Mouse (Mus musculus) hindbrain, embryonic 16.5 days (tissue): Measurements from ENCODE around the gene Mcrip2. TPM values are rescaled to one million over a fixed set of nuclear protein-coding genes. Genes with fewer than 3 reads are reported as not detected.

Source experiments
- ATAC-seq: fragments of 200-750 bp; cut with Nextera tagmentation; 2 replicates; pipeline ENCODE4 v1.8.0; 2017; ENCODE audit warnings: moderate TSS enrichment, moderate library complexity
- H3K27ac ChIP-seq: fragments of 300-500 bp; sonication (generic); 2 replicates; pipeline ENCODE4 v1.5.1; 2014; ENCODE audit warnings: low read depth, mild to moderate bottlenecking, control low read depth, low read length, moderate library complexity
- H3K27me3 ChIP-seq: fragments of 300-500 bp; sonication (generic); replicated peaks from 2 replicates; pipeline ENCODE4 v1.6.1; 2014; ENCODE audit warnings: low read length; ENCODE audit not compliant: control insufficient read depth, insufficient read depth
- H3K36me3 ChIP-seq: fragments of 300-500 bp; sonication (generic); 2 replicates; pipeline ENCODE4 v1.6.1; 2014; ENCODE audit warnings: mild to moderate bottlenecking, low read length, moderate library complexity, mixed read lengths; ENCODE audit not compliant: control insufficient read depth, insufficient read depth
- H3K4me1 ChIP-seq: fragments of 300-500 bp; sonication (generic); 2 replicates; pipeline ENCODE4 v1.6.1; 2014; ENCODE audit warnings: low read depth, low read length; ENCODE audit not compliant: control insufficient read depth, insufficient read depth
- H3K4me2 ChIP-seq: fragments of 300-500 bp; sonication (generic); 2 replicates; pipeline ENCODE4 v1.6.1; 2014; ENCODE audit warnings: mild to moderate bottlenecking, low read length, control low read depth, moderate library complexity
- H3K4me3 ChIP-seq: fragments of 300-500 bp; sonication (generic); 2 replicates; pipeline ENCODE4 v1.5.1; 2014; ENCODE audit warnings: mild to moderate bottlenecking, low read length, control low read depth, moderate library complexity
- H3K9ac ChIP-seq: fragments of 300-500 bp; sonication (generic); 2 replicates; pipeline ENCODE4 v1.6.1; 2014; ENCODE audit warnings: low read depth, mild to moderate bottlenecking, control low read depth, low read length, moderate library complexity
- H3K9me3 ChIP-seq: fragments of 300-500 bp; sonication (generic); 2 replicates; pipeline ENCODE4 v1.6.1; 2014; ENCODE audit warnings: mild to moderate bottlenecking, low read length, moderate library complexity; ENCODE audit not compliant: control insufficient read depth
- WGBS: fragments of 180-500 bp; shearing (Covaris S2); extraction: QIAGEN DNeasy Blood & Tissue Kit; methylation state at CpG from one replicate; pipeline ENCODE4 v1.1.7; 2014; 5-methylcytosine and 5-hydroxymethylcytosine counted together
- polyA plus RNA-seq: library from polyadenylated mRNA; unstranded; fragments of >200 nt; fragmentation: Nextera tagmentation; extraction: Ambion mirVana; gene quantifications from 2 replicates; pipeline ENCODE4 v1.2.1, GENCODE M21; 2015

Gene Mcrip2
- polyA plus RNA-seq, 1 experiment from 2014 or later = 38.9 TPM

DNA sequence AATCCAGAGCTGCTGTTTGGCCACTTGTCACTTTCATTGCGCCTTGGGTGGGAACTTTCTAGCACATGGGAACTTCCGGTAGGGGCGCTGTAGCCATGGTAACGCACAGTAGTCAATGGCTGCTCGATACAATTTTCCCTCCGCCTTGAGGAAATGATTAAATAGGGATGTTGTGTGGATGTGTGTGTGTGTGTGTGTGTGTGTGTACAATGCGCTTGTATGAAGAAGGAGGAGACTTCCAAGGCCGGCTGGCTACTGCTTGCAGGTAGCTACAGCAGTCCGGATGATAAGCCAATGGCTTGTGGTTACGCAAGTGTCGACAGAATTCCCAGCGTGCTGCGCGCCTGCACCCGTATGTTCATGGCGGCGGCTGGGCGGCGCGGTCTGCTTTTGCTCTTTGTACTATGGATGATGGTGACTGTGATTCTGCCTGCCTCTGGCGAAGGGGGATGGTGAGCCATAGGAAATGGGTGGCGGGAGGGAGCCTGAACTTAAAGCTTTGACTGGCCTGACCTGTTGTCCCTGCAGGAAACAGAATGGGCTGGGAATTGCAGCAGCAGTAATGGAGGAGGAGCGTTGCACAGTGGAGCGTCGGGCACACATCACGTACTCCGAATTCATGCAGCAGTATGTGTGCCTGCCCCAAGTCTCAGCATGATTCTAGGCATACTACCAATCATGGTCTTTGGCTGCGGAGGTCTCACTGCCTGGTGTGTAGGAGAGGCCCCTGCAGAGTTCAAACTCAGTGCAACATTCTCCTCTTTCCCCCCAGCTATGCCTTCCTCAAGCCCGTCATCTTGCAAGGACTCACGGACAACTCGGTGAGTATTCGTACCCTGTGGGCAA is 39.6 kb downstream of the Mcrip2 start, which contains the start of gene Jmjd8:
Jmjd8 (plus strand) TSS at position 156 of the 846 bp plus-strand sequence.
- peak within 1 kb of the TSS; percentile 69 for H3K4me2 ChIP-seq
- H3K9ac ChIP-seq = peak within 1 kb of the TSS; percentile 81
- H3K27me3 ChIP-seq = no peaks in the 10 kb centered on the region
- peaks cover 21% of the 10 kb centered on the region for H3K36me3 ChIP-seq
- 1% methylated on average over 32 of the region's 32 CpGs for WGBS
- H3K9me3 ChIP-seq = no peaks in the 10 kb centered on the region
- H3K4me3 ChIP-seq = peak within 1 kb of the TSS; percentile 63
- H3K4me1 ChIP-seq = peaks cover 63% of the 10 kb centered on the region
- peak within 1 kb of the TSS; percentile 92 for H3K27ac ChIP-seq
- peak; percentile 62 for ATAC-seq

DNA sequence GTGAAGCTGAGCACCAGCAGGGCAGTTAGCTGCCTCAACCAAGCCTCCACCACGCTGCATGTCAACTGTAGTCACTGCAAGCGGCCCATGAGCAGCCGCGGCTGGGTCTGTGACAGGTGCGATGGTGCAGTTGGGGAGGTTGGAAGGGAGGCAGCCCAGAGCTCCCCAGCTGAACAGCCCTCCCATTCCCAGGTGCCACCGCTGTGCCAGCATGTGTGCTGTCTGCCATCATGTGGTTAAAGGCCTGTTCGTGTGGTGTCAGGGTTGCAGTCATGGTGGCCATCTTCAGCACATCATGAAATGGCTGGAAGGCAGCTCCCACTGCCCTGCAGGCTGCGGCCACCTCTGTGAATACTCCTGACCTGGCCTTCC is 40.4 kb downstream of the Mcrip2 start:
- Histone ChIP-seq H3K9me3 (no peaks in the 10 kb centered on the region), H3K4me3 (peak overlapping the region; percentile 63), H3K9ac (peak overlapping the region; percentile 81), H3K4me1 (peaks cover 62% of the 10 kb centered on the region), H3K27ac (peak overlapping the region; percentile 92), H3K27me3 (no peaks in the 10 kb centered on the region), H3K36me3 (peaks cover 21% of the 10 kb centered on the region), H3K4me2 (peak overlapping the region; percentile 69)
- ATAC-seq = no peak
- 83% methylated on average over 8 of the region's 8 CpGs for WGBS

DNA sequence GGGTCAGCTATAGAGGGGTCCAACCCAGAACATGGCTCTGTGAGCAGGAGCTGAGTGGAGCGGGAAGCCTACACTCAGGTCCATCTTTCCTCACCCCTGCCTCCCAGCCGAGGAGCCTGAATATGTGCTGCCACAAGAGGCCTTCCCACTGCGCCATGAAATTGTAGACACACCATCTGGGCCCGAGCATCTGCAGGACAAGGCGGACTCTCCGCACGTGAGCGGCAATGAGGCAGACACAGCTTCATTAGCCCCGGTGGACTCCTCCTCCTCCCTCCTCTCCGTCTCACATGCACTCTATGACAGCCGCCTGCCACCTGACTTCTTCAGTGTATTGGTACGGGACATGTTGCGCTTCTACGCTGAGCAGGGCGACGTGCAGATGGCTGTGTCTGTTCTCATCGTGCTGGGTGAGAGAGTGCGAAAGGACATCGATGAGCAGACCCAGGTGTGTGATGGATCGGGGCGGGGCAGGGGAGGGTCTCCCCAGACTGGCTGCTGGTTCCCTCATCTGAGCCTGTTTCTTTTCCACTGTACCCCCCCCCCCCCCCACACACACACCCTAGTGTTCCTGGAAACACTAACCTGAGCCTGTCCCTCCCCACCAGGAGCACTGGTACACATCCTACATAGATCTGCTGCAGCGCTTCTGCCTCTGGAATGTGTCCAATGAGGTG is 40.9 kb downstream of the Mcrip2 start:
- no peaks in the 10 kb centered on the region for H3K9me3 ChIP-seq
- no peak overlapping the region for H3K4me2 ChIP-seq
- no peak overlapping the region for H3K4me3 ChIP-seq
- WGBS = 91% methylated on average over 22 of the region's 22 CpGs
- ATAC-seq = no peak
- peaks cover 64% of the 10 kb centered on the region for H3K4me1 ChIP-seq
- no peaks in the 10 kb centered on the region for H3K27me3 ChIP-seq
- no peak overlapping the region for H3K9ac ChIP-seq
- peaks cover 21% of the 10 kb centered on the region for H3K36me3 ChIP-seq
- no peak overlapping the region; the same call in 1 of the 2 replicates for H3K27ac ChIP-seq

DNA sequence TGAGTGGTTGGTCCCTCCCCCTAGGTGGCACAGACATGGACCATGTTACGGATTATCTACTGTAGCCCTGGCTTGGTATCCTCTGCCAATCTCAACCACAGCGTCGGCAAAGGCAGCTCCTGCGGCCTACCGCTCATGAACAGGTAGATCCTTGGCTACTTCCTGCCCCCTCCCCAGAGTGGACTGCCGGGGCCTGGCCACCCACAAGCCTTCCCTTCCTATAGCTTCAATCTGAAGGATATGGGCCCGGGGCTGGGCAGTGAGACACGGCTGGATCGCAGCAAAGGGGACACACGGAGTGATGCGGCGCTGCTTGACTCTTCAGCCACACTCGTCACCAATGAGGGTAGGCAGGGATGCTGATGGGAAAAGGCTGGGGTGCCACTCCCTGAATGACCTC is 41.6 kb downstream of the Mcrip2 start:
- Histone ChIP-seq H3K36me3 (peaks cover 21% of the 10 kb centered on the region), H3K27ac (no peak overlapping the region), H3K4me3 (no peak overlapping the region), H3K9ac (no peak overlapping the region), H3K9me3 (no peaks in the 10 kb centered on the region), H3K27me3 (no peaks in the 10 kb centered on the region), H3K4me1 (peaks cover 62% of the 10 kb centered on the region), H3K4me2 (no peak overlapping the region)
- WGBS = 94% methylated on average over 13 of the region's 13 CpGs
- ATAC-seq = no peak

DNA sequence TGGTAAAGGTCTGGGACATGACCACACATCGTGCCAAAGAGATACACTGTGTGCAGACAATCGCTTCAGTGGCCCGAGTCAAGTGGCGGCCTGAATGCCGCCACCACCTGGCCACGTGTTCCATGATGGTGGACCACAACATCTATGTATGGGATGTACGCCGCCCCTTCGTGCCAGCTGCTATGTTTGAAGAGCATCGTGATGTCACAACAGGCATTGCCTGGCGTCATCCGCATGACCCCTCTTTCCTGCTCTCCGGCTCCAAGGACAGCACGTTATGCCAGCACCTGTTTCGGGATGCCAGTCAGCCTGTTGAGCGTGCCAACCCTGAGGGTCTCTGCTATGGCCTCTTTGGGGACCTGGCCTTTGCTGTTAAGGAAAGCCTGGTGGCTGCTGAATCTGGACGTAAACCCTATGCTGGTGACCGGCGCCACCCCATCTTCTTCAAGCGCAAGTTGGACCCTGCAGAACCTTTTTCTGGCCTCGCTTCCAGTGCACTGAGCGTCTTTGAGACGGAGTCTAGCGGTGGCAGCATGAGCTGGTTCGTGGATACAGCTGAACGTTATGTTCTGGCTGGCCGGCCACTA is 42.5 kb downstream of the Mcrip2 start:
- Histone ChIP-seq H3K4me2 (no peak overlapping the region), H3K9me3 (no peaks in the 10 kb centered on the region), H3K4me1 (peaks cover 53% of the 10 kb centered on the region), H3K27me3 (no peaks in the 10 kb centered on the region), H3K4me3 (no peak overlapping the region), H3K9ac (no peak overlapping the region), H3K36me3 (peaks cover 17% of the 10 kb centered on the region), H3K27ac (no peak overlapping the region)
- WGBS = 97% methylated on average over 27 of the region's 27 CpGs
- no peak for ATAC-seq

DNA sequence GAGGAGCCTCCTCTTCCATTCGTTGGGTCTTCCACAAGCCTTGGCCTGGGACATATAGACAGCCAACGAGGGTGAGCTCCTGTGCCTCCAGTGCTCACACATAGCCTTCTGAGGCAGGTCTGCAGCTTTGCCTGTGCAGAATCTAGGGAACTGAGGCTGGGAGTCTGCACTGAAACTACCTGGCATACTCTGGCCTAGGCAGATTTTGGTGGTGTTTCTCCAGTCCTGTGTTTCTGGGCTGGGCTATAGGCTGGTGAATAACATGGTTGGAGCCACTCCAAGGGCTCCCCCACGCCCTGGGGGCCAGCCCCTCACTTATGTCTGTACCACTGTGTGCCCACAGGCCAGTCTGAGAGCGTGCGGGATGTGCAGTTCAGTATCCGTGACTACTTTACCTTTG is 43.3 kb downstream of the Mcrip2 start:
- Histone ChIP-seq H3K4me3 (no peak overlapping the region), H3K36me3 (peaks cover 10% of the 10 kb centered on the region), H3K9me3 (no peaks in the 10 kb centered on the region), H3K4me2 (no peak overlapping the region), H3K4me1 (peaks cover 45% of the 10 kb centered on the region), H3K9ac (no peak overlapping the region), H3K27me3 (no peaks in the 10 kb centered on the region), H3K27ac (no peak overlapping the region)
- no peak for ATAC-seq
- WGBS = 88% methylated on average over 6 of the region's 6 CpGs

DNA sequence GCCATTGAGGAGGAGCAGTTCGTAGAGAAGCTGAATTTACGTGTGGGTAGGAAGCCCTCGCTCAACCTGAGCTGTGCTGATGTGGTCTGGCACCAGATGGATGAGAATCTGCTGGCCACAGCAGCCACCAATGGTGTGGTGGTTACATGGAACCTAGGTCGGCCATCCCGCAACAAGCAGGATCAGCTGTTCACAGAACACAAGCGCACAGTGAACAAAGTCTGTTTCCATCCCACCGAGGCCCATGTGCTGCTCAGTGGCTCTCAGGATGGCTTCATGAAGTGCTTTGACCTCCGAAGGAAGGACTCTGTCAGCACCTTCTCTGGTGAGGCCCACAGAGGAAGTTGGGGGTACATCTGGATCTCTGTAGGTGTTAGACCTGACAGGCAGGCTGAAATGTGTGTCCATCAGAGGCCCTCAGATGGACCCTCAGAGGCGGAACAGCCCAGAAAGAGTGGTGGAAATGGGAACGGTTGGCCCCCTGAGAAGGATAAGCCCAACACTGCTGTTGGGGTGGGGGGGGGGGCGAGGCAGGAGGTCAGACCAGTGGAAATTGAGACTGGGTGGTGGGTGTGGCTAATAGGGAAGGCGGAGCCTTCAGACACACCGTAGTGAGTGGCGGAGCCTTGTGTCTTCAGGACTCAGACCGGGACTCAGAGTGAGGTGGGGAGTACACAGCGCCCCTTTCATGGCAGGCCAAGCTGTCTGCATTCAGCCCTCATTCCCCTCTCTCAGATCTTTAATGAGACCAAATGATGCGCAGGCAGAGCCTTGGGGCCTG is 44.0 kb downstream of the Mcrip2 start:
- 78% methylated on average over 16 of the region's 17 CpGs for WGBS
- H3K9ac ChIP-seq = peak overlapping the region; percentile 77; the same call in 1 of the 2 replicates
- no peak overlapping the region for H3K27ac ChIP-seq

DNA sequence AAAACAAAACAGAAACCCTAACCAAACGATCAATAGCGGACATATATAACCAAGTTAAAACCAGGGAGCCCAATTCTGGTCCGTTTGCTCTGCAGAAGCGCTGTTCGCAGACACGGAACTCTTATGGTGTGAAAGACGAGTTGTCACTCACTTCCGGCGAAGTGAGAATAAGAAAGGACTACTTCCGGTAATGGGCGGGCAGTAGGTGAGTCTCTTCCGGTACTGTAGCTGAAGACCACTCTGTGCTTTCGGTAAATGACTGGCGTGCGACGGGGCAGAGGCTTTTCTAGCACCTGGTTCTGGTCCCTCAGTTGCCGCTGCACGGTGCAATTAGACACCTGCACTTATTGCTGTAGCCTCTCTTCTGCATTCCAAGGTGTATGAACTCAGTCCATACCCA is 45.1 kb downstream of the Mcrip2 start, which contains the start of gene Wdr24:
Wdr24 (plus strand) TSS at position 176 of the 400 bp plus-strand sequence.
- WGBS = 1% methylated on average over 18 of the region's 18 CpGs
- Histone ChIP-seq H3K27ac (peak within 1 kb of the TSS; percentile 73), H3K27me3 (peaks cover 2% of the 10 kb centered on the region; the same call in 1 of the 2 replicates), H3K4me3 (peak within 1 kb of the TSS; percentile 73), H3K4me1 (peaks cover 35% of the 10 kb centered on the region), H3K36me3 (peaks cover 18% of the 10 kb centered on the region), H3K4me2 (peak within 1 kb of the TSS; percentile 99), H3K9me3 (no peaks in the 10 kb centered on the region), H3K9ac (peak within 1 kb of the TSS; percentile 77)
- ATAC-seq = peak; percentile 81

More for the DNA sequence above, 44.0 kb downstream of the Mcrip2 start:
- no peak for ATAC-seq
- H3K9me3 ChIP-seq = no peaks in the 10 kb centered on the region
- peak overlapping the region; percentile 73 for H3K4me3 ChIP-seq
- peaks cover 38% of the 10 kb centered on the region for H3K4me1 ChIP-seq
- H3K27me3 ChIP-seq = no peaks in the 10 kb centered on the region
- H3K4me2 ChIP-seq = peak overlapping the region; percentile 99
- peaks cover 13% of the 10 kb centered on the region for H3K36me3 ChIP-seq
